Mouse (Mus musculus) fat pad, adult 2 months (tissue): ENCODE data around the gene Senp6.
"Not testable (repeated sequence)": the region's sequence is repeated elsewhere in the genome, so short reads cannot be mapped to it uniquely, and the experiment has no call there.

Source experiments
- DNase-seq: peaks from one replicate; pipeline ENCODE4 v3.0.0-alpha.2; 2011; ENCODE audit warnings: low read depth, low spot score; ENCODE audit errors: extremely low read depth

The Senp6 gene

GRCm38 (mm10) chr9:80074949-80075348, 8.2 kb downstream of the Senp6 start:
- no peak for DNase-seq

- no peak for DNase-seq
Measured at GRCm38 (mm10) chr9:80080941-80081340, 14.2 kb downstream of the Senp6 start.

GRCm38 (mm10) chr9:80084429-80085092, 17.9 kb downstream of the Senp6 start:
- DNase-seq = no peak

- no peak for DNase-seq
Measured at GRCm38 (mm10) chr9:80085665-80086064, 19.0 kb downstream of the Senp6 start.

GRCm38 (mm10) chr9:80086272-80086966, 19.7 kb downstream of the Senp6 start:
- DNase-seq = not testable (repeated sequence)

- no peak for DNase-seq
Measured at GRCm38 (mm10) chr9:80089409-80089808, 22.7 kb downstream of the Senp6 start.

- DNase-seq = no peak
Measured at GRCm38 (mm10) chr9:80096325-80096724, 29.6 kb downstream of the Senp6 start.

- no peak for DNase-seq
Measured at GRCm38 (mm10) chr9:80145992-80146587, 79.4 kb downstream of the Senp6 start.

GRCm38 (mm10) chr9:80149594-80149993, 82.9 kb downstream of the Senp6 start:
- no peak for DNase-seq

GRCm38 (mm10) chr9:80155277-80155676, 88.6 kb downstream of the Senp6 start:
- DNase-seq = no peak

- no peak for DNase-seq
Measured at GRCm38 (mm10) chr9:80156780-80157179, 90.1 kb downstream of the Senp6 start.

- DNase-seq = no peak
Measured at GRCm38 (mm10) chr9:80157840-80158465, 91.2 kb downstream of the Senp6 start.

- DNase-seq = no peak
Measured at GRCm38 (mm10) chr9:80158937-80159336, 92.2 kb downstream of the Senp6 start.

GRCm38 (mm10) chr9:80161451-80161850, 94.7 kb downstream of the Senp6 start:
- DNase-seq = no peak

- DNase-seq = no peak
Measured at GRCm38 (mm10) chr9:80163126-80163723, 96.5 kb downstream of the Senp6 start.

GRCm38 (mm10) chr9:80164191-80164590, 97.5 kb downstream of the Senp6 start:
- DNase-seq = no peak

GRCm38 (mm10) chr9:80164611-80165474, 98.1 kb downstream of the Senp6 start, which contains the start of gene Myo6:
Gene Myo6, plus strand, starts transcription at chr9:80165031.
- DNase-seq = no peak

- DNase-seq = no peak
Measured at GRCm38 (mm10) chr9:80165690-80166089, 99.0 kb downstream of the Senp6 start.

GRCm38 (mm10) chr9:80166425-80166824, 99.7 kb downstream of the Senp6 start:
- no peak for DNase-seq

- no peak for DNase-seq
Measured at GRCm38 (mm10) chr9:80167089-80167488, 100.4 kb downstream of the Senp6 start.
